Mouse (Mus musculus): ENCODE measurements at regions not wholly inside any gene's neighbourhood (a gene's known extent, or its start where the extent isn't known, plus 50 kb on each side); places are given as distances from the start of the nearest gene placed in this dataset.

- no peak for DNase-seq
Measured at GRCm38 (mm10) chr6:50972268-50972667, 318.0 kb upstream of the Npvf start.

- DNase-seq, result peak in 1 of 2 experiments; percentile 78
Measured at GRCm38 (mm10) chr6:50973231-50973654, 319.0 kb upstream of the Npvf start.

- no peak for DNase-seq
Measured at GRCm38 (mm10) chr6:50973815-50974214, 319.6 kb upstream of the Npvf start.

GRCm38 (mm10) chr6:50974961-50975360 lies 320.7 kb upstream of the Npvf start:
- no peak for DNase-seq

- no peak for DNase-seq
Measured at GRCm38 (mm10) chr6:50976973-50977372, 322.7 kb upstream of the Npvf start.

- DNase-seq, result peak in 1 of 2 experiments; percentile 57
Measured at GRCm38 (mm10) chr6:50977381-50977780, 323.1 kb upstream of the Npvf start.

- DNase-seq, result no peak
Measured at GRCm38 (mm10) chr6:50978016-50978415, 323.8 kb upstream of the Npvf start.

- DNase-seq, result peak; percentile 70 to 86
Measured at GRCm38 (mm10) chr6:50978571-50978970, 324.3 kb upstream of the Npvf start.

GRCm38 (mm10) chr6:50979764-50980163 lies 325.5 kb upstream of the Npvf start:
- no peak for DNase-seq

GRCm38 (mm10) chr6:50980311-50980710 lies 326.1 kb upstream of the Npvf start:
- DNase-seq, result no peak

GRCm38 (mm10) chr6:50981702-50982309 lies 327.6 kb upstream of the Npvf start:
- DNase-seq, result no peak

- DNase-seq, result no peak
Measured at GRCm38 (mm10) chr6:50982856-50983255, 328.6 kb upstream of the Npvf start.

GRCm38 (mm10) chr6:50983511-50984099 lies 329.4 kb upstream of the Npvf start:
- no peak for DNase-seq

- DNase-seq, result no peak
Measured at GRCm38 (mm10) chr6:50984157-50984905, 330.1 kb upstream of the Npvf start.

- no peak for DNase-seq
Measured at GRCm38 (mm10) chr6:50986270-50986924, 332.2 kb upstream of the Npvf start.

GRCm38 (mm10) chr6:50988561-50988960 lies 334.3 kb upstream of the Npvf start:
- DNase-seq, result no peak

GRCm38 (mm10) chr6:50991528-50992125 lies 337.4 kb upstream of the Npvf start:
- DNase-seq, result no peak

- DNase-seq, result no peak
Measured at GRCm38 (mm10) chr6:50993952-50994351, 339.7 kb upstream of the Npvf start.

- DNase-seq, result no peak
Measured at GRCm38 (mm10) chr6:51002713-51003112, 348.5 kb upstream of the Npvf start.

GRCm38 (mm10) chr6:51006074-51006591 lies 351.9 kb upstream of the Npvf start:
- no peak for DNase-seq

GRCm38 (mm10) chr6:51009526-51010340 lies 355.5 kb upstream of the Npvf start:
- peak; percentile 12 to 20 for DNase-seq

Measured in heart, adult 18-20 months (tissue).